Mouse (Mus musculus): ENCODE measurements at regions not wholly inside any gene's neighbourhood (a gene's known extent, or its start where the extent isn't known, plus 50 kb on each side); places are given as distances from the start of the nearest gene placed in this dataset.

- no peak for DNase-seq (ENCODE audit: low spot score in 2 of 2)
These were observed 52.0 kb upstream of the 4930432M17Rik start for GRCm38 (mm10) chr3:121618561-121618960.

GRCm38 (mm10) chr3:121618161-121618560, 52.4 kb upstream of the 4930432M17Rik start:
- no peak for DNase-seq (ENCODE audit: low spot score in 2 of 2)

- DNase-seq (ENCODE audit: low spot score in 2 of 2), result no peak
These were observed 53.2 kb upstream of the 4930432M17Rik start for GRCm38 (mm10) chr3:121617351-121617750.

GRCm38 (mm10) chr3:121616075-121616474, 54.5 kb upstream of the 4930432M17Rik start:
- no peak for DNase-seq (ENCODE audit: low spot score in 2 of 2)

- DNase-seq (ENCODE audit: low spot score in 2 of 2), result no peak
These were observed 55.8 kb upstream of the 4930432M17Rik start for GRCm38 (mm10) chr3:121614741-121615140.

GRCm38 (mm10) chr3:121613224-121613623, 57.3 kb upstream of the 4930432M17Rik start:
- no peak for DNase-seq (ENCODE audit: low spot score in 2 of 2)

- no peak for DNase-seq (ENCODE audit: low spot score in 2 of 2)
These were observed 60.7 kb upstream of the 4930432M17Rik start for GRCm38 (mm10) chr3:121609845-121610244.

- DNase-seq (ENCODE audit: low spot score in 2 of 2), result no peak
These were observed 61.5 kb upstream of the 4930432M17Rik start for GRCm38 (mm10) chr3:121609090-121609489.

- DNase-seq (ENCODE audit: low spot score in 2 of 2), result no peak
These were observed 65.8 kb upstream of the 4930432M17Rik start for GRCm38 (mm10) chr3:121604737-121605136.

GRCm38 (mm10) chr3:121604081-121604480, 66.5 kb upstream of the 4930432M17Rik start:
- DNase-seq (ENCODE audit: low spot score in 2 of 2), result peak in 1 of 2 experiments; percentile 29

- no peak for DNase-seq (ENCODE audit: low spot score in 2 of 2)
These were observed 67.7 kb upstream of the 4930432M17Rik start for GRCm38 (mm10) chr3:121602826-121603370.

GRCm38 (mm10) chr3:121602082-121602561, 68.4 kb upstream of the 4930432M17Rik start:
- no peak for DNase-seq (ENCODE audit: low spot score in 2 of 2)

GRCm38 (mm10) chr3:121600841-121601240, 68.6 kb upstream of the Slc44a3 start:
- no peak for DNase-seq (ENCODE audit: low spot score in 2 of 2)

- no peak for DNase-seq (ENCODE audit: low spot score in 2 of 2)
These were observed 68.2 kb upstream of the Slc44a3 start for GRCm38 (mm10) chr3:121600388-121600787.

- DNase-seq (ENCODE audit: low spot score in 2 of 2), result no peak
These were observed 65.8 kb upstream of the Slc44a3 start for GRCm38 (mm10) chr3:121597988-121598387.

- no peak for DNase-seq (ENCODE audit: low spot score in 2 of 2)
These were observed 65.0 kb upstream of the Slc44a3 start for GRCm38 (mm10) chr3:121597203-121597602.

- DNase-seq (ENCODE audit: low spot score in 2 of 2), result no peak
These were observed 62.4 kb upstream of the Slc44a3 start for GRCm38 (mm10) chr3:121594580-121594979.

GRCm38 (mm10) chr3:121593598-121594117, 61.5 kb upstream of the Slc44a3 start:
- DNase-seq (ENCODE audit: low spot score in 2 of 2), result no peak

GRCm38 (mm10) chr3:121593143-121593542, 60.9 kb upstream of the Slc44a3 start:
- no peak for DNase-seq (ENCODE audit: low spot score in 2 of 2)

GRCm38 (mm10) chr3:121589494-121589885, 57.3 kb upstream of the Slc44a3 start:
- no peak for DNase-seq (ENCODE audit: low spot score in 2 of 2)

GRCm38 (mm10) chr3:121588737-121589493, 56.7 kb upstream of the Slc44a3 start:
- DNase-seq (ENCODE audit: low spot score in 2 of 2), result no peak

GRCm38 (mm10) chr3:121585306-121585705, 53.1 kb upstream of the Slc44a3 start:
- DNase-seq (ENCODE audit: low spot score in 2 of 2), result no peak

- no peak for DNase-seq (ENCODE audit: low spot score in 2 of 2)
These were observed 52.5 kb upstream of the Slc44a3 start for GRCm38 (mm10) chr3:121584736-121585151.
